Mouse (Mus musculus) brain, embryonic 18.5 days (tissue): ENCODE results near the gene Hephl1.
"Not testable (repeated sequence)": the region's sequence is repeated elsewhere in the genome, so short reads cannot be mapped to it uniquely, and the experiment has no call there.

Source experiments
- DNase-seq: peaks from one replicate; pipeline ENCODE4 v3.0.0-alpha.2; 2012; ENCODE audit warnings: low read depth, low spot score

The Hephl1 gene

DNA sequence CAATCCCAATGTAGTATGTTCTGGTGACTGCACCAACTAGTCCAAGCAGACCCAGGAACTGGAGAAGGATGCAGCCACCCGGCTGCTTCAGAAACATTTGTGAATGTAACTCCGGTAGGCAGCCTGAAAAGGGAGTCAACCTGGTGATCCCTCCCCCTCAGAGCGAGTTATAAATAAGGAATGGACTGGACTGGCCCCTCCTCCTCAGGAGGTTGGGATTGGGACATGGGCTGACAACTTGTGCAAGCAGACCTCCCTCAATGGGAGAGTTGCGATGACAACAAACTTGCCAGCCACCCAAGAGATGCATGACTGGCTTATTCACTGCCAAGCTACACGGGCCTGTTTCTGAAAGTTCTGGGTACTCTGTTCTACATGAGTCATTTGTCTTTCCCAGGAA, at the start of gene Hephl1:
Gene Hephl1 (minus strand): TSS at position 101 of the 400 bp plus-strand sequence.
- DNase-seq, result no peak

DNA sequence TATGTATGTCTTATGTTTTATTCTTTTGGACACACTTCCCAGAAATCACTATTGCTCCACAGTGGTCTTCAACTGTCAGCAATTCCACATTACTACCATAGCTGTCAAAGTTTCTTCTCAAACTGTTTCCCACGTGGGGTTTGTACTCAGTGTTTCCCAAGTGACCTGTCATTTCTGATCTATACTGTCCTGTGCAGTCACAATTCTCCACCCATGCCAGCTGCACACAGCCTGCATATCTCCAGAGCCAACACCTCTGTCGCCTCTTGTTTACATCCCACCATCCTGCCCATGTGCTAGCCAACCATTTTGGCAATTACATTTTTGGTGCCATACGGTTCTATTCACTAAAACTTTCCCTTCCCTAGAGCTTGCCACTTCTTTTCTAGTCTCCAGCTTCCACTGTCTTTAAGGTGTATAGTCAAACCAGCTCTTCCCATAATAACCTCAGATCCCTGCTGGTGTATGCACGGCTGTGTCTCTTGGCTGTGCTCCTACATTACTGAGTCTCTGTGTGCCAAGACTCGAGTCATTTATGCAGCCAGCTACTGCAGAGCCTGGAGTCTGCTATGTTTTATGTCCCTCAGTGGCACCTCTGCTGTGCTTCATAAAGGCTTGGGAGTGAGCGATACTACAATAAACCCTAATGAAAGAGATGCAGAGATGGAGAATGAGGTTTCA, 37.5 kb upstream of the Hephl1 start:
- DNase-seq, result no peak

DNA sequence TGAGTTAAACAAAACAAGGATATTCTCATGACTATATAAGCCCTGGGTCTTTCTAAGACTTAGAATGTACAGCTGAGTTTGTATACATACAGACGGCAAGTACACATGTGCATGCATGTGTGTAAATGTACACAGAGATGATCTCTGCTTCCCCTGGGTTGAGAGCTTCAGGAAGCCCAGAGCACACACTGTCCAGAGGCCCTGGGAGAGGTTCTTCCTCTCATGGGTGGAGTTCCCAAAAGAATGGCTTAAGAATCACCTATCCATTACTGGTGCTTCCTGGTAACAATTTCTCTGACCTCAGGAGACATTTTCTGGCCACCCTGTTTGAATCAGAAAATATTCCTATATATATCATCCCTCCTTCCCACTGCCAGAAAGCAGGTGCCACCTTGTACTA, 28.6 kb upstream of the Hephl1 start:
- DNase-seq, result no peak

DNA sequence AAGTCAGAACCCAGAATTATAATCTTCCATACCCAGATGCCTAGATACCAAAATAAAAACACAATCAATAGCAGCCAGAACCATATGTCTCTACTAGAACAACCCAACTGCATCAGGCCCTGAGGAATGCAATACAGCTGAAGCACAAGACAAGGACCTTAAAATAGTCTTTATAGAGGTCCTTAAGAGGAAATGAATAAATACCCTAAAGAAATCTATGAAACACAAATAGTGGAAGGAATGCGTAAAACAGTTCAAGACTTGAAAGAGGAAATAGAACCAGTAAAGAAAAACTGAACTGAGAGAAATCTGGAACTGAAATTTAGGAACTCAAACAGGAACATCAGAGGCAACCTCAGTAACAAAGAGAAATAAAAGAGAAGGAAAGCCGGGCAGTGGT, 14.0 kb upstream of the Hephl1 start:
- DNase-seq, result no peak

DNA sequence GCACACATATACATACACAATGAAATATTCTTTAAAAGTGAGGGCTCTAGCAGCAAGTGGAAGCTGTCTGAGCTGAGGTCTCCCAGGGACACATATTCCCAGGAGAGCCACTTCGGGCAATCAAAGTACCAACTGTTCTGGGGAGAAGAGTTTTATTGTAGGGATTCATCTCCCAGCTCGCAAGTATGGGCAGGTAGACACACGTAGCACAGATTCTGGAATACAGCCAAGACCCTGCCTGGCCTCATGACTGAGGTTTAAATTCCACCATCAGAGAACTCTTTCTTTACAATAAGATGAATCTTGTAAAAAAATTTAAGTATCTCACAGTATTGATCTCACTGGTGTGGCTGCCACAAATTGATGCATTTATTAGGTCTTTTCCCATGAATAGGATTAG, 10.5 kb upstream of the Hephl1 start:
- no peak for DNase-seq

DNA sequence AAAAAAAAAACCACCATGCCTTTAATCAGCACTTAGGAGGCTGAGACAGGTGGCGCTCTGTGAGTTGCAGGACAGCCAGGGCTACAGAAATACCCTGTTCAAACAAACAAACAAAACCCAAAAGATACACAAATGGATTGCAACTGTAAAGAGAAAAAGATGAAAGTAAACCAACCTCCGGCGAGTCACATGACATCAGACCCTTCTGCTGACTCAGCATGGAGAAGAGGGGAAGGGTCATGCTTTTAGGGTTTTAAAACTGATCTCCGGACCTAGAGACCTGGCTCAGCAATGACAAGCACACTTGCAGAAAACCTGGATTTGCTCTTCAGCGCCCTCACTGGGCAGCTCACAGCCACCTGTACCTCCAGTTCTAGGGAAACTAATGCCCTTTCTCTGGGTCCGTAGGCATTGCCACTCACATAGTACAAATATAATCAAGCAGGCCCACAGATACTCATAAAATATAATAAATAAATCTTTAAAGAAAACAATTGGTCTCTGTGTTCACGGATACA, 9.0 kb upstream of the Hephl1 start:
- DNase-seq, result no peak

DNA sequence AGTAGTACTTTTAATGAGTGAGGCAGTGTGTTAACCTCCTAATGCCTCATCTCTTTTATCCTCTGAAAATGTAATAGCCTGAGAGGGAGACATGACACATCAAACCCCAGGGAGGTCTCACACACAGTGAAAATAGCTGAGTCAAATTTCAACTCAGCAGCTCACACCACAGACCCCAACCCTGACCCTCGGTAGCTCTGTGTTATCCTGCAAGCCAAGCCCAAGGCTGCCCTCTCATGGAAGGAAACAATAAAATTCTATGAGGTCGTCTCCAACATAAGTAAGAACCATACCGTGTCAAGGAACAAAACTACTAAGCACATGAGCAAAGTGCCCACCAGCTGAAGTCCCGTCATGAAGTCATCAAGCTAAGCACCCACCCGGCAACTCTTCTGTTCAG, 8.3 kb upstream of the Hephl1 start:
- DNase-seq, result no peak

DNA sequence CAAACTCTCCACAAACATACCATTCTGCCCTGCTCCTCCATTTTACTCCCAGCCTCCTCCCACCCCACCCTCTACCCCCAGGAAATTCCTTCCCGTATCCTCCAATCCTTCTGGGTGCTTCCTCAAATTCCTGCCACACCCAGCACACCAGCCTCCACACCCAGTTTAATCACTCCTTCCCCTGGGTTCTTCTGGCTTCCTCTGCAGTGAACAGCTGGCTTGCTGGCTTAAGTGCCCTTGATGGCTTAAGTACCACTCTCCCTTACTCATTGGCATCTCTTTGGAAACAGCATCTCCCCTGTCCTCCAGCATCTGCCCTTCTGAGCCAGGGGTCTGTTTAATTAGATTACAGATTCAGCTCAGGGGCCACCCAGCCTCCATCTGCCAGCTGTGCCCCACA, 7.6 kb upstream of the Hephl1 start:
- DNase-seq, result no peak

DNA sequence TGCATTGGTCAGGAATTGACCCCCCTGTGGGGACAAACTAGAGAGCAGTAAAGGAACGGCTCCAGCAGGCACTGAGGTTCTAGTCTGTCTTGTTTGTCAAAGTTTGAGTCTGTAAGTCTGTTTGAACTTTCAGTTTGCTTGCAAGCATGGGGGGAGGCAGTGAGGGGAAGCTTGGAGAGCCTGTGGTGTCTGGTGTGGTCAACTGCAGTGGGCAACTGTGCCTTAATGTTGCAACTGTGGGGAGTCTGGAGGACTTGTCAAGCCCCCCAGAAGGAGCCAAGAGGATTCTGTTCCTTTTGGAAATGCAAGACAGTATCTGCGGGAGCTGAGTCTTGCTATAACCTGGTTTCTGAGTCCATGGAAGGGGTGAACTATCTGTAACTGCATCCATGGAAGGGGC, 4.3 kb upstream of the Hephl1 start:
- DNase-seq, result no peak

DNA sequence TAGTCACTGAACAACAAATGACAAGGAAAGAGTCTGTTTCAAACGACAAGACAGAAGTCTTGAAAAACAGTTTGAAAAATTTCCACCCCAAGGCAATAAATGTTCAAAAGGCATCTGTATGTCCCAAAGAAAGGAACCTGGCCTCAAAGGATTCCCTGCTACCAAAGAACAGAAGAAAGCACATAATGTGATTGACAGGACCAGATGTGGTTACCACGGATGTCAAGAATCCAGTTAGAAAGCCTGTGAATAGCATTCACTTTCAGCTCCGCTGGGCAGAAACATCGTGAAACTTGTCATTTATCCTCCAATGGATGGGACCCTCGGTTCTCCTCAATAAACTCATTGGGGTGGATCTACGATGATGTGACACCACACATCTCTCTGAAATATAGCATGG, 2.2 kb upstream of the Hephl1 start:
- no peak for DNase-seq

DNA sequence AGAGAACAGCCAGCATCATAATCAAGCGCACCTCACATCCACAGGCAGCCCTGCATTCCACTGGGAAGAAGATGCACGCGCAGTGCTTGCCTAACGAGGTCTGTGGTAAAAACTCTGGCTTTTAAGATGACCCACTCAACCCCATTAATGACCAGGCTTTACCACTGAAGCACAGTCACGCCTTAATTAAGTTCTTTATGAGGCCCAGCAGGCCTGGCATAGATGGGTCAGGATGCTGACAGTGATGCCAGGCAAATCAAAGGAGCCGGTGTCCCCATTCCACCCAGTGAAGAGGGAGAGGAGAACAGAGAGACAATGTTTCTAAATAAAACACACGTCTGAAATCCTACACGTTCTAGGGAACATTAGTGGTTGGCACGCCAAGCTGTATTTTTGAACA, 3.8 kb downstream of the Hephl1 start:
- DNase-seq, result no peak

DNA sequence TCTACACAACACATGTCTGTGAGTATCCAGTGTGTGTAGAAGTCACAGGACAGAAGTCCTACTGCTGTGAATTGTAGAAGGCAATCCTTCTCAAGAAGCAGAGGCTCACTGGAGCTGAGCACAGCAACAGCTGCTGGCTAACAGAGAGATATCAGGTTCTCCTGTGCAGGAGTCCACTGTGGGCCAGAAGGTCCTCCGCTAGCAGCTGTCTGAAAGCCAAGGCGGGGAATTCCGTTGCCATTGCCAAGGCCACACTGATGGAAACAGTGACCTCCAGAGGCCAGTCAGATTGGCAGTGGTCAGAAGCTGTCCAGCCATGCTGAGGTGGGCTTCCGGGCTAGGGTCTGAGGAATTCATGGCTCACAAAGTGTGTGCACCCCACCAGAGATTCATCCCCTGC, 6.8 kb downstream of the Hephl1 start:
- no peak for DNase-seq

DNA sequence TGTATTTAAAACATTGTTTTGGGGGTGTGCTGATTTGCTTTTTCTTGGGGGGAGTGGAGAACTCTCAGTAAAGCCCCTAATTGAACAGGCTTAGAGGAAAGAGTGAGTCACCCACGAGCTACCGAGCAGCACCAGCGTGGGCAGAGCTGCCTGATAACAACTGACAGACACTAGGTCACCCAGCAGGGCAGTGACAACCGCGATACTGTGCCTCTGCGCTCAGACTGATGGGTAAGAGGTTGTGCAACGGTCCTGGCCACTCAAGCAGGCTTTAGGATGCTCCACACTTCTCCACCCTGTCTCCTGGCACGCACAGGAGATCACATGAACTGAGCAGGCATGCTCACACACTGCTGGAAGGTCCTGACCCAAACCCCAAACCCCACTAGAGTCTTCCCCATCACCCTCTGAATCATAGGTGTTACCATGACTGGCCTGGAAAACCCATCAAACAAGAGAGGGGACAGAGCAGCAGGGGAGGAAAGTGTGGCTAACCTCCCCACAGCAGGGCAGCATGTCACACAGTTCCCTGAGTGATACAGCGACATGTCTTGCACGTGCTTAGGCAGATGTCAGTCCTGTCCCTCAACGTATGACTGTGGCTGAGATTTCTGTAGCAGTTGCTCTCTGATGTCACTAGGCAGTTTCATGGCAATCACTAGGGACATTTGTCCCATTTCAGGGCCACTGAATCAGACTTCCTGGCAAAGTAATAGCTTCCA, 8.2 kb downstream of the Hephl1 start:
- no peak for DNase-seq

DNA sequence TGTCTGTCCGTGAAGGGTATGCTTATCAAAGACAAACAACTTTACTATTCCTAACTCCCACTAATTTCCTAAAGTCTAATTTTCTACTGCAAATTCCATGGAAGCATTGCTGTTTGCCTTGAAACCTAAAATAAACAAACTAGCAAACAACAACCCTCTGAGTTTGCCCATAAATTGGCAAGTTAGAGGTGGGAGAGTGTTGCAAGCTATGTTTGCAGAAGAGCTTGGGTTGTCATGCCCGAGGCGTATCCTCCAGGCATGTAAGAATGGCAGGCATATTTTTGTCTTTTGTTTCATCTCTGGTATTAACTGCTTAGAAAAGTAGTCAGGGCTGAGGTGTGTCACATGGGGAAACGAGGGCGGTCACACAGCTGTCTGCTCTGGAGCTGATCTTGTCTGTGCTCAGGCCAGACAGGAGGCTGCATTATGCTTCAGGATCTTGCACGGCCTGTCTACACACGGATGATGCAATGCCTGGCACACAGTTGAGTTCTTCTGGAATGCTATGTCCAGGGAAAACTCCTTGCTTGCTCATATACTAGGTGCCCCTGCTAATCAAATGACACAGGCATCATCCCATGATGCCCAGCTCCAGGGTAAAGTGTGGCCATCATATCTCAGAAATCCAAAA, 10.3 kb downstream of the Hephl1 start:
- DNase-seq, result no peak

DNA sequence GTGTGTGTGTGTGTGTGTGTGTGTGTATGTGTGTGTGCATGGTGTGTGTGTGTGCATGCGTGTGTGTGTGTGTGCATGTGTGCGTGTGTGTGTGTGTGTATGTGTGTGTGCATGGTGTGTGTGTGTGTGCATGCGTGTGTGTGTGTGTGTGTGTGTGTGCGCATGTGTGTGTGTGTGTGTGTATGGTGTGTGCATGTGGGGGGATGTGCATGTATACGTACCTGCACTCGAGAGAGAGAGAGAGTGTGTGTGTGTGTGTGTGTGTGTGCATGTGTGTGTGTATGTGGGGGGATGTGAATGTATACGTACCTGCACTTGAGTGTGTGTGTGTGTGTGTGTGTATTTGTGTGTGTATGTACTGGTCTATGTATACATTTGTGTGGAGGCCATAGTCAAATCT, 13.5 kb downstream of the Hephl1 start:
- not testable (repeated sequence) for DNase-seq

DNA sequence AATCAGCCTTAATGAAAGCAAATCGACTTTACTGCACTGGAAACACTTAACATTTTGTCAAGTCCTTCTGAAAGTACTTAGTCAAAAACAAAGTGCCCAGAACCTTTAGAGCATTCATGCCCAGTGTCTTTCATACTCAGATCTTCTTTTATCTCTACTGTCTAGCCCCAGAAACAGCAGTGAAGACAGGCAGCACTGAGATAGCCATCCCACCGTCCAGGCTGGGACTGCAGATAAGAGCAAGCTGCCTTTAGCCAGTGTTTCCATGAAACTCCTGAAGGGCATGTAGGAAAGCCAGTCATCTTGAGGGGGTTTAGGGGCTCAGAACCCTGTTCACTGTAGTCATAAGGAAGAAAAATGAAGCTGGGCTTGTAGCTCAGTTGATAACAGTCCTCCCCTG, 14.7 kb downstream of the Hephl1 start:
- no peak for DNase-seq

DNA sequence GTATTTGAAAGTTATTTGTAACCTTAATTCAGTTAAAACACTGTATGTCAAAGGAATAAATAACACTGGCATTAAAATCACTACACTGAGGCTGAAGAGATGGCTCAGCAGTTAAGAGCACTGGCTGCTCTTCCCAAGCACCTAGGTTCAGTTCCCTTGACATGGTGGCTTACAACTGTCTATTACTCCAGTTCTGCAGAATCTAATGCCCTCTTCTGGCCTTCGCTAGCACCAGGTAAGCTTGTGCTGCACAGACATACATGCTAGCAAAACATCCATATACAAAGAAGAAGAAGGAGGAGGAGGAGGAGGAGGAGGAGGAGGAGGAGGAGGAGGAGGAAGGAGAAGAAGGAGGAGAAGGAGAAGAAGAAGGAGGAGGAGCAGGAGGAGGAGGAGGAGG, 15.7 kb downstream of the Hephl1 start:
- no peak for DNase-seq

DNA sequence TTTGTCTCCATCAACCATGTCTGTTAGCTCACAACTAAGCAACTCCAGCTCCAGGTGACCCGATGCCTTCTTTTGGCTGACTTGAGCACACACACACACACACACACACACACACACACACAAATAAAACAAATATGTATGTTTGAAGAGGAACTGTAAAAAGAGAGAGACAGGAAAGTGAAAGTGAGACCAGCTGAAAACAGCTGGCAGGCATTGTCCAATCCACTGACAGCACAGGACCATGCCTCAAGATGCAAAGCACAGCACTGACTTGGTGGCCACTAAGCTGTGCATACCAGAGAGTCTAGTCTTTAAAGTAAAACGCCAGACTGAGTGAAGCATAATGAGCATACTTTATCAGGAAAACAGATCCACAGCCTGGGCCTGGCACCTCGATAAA, 16.7 kb downstream of the Hephl1 start:
- no peak for DNase-seq

DNA sequence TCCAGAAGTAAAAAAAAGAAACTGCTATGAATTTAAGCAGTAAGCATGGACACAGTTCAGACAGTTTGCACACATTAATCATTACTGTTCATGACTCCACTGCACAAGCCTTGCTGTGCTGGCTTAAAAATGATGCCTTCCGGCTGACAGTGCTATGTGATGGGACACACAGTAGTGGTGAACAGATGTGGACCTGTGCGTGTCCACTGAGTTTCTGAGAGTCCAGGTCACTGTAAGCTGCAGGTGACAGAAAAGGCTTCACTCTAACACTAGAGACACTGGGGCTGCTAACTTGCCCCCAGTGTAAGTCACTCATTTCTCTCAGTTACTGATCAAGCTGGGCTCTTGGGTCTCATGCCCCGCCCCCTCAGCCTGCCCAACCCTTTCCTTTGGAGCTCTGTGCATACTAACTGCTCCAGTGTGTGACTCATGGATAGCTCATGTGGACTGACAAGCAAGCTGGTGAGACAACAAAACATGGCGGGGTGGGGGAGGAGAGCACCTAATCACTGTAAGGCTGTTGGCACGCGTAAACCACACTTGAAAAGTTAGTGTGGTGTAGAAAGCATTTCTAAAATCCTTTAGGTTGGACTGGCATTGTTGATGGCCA, 43.1 kb downstream of the Hephl1 start:
- no peak for DNase-seq

DNA sequence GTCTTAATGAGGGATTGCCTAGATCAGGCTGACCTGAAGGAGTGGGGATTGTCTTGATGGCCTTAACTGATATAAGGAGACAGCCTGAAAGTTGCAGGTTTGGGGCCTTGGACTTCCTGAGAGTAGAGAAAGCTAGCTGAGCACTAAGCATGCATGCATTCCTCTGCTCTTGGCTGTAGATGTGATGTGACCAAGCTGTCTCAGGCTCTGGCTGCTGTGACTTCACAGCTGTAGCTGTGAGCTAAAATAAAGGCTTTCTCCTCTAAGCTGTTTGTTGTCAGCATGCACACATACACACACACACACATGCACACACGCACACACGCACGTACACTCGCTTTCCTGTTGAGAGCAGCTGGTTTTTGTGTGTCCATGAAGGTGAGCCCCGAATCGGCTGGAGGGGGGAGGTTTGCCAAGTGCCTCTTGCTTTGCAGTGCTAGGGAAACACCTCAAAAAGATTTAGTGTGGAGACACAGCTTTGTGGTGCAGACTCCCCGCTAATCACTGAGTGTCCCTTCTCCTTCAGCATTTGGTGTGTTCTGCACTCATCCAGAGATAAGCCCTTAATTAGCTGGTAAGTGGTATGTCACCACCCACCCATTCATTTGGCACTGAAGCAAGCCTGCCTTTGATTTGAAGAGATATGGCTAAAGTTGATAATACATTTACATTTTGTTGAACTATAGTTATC, 43.8 kb downstream of the Hephl1 start:
- DNase-seq, result no peak

DNA sequence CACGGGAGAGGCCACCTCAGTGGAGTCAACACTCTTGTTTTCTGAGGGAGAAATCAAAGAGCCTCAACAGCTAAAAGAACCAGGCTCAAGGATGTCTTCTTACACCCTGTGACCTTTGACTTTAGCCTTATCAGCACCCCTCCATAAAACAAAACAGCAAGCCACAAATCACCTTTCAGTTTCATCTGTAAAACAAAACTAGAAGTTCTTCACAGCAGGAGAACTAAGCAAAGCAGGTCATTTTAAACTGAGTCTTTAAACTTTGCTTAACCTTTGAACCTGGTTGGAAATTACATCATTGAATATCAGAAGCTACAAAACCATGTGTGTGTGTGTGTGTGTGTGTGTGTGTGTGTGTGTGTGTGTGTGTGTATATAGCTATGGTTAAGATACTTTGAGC, 47.7 kb downstream of the Hephl1 start:
- no peak for DNase-seq

DNA sequence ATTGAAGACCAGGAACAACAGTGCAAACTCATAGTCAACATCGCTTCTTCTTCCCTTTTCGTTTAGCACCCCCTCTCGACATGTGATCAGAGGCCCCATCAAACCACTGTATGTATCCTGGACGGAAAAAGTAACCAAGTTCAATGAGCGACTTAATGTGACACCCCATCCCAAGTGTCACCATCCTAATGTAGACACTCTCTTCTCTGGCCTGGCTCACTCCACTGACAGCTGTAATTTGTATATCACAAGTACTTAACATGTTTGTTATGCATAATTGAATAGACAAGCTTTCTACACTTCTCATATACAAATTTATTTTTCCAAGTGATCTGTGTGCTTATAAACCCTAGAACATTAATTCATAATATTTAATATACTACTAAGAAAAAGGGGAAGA, 51.1 kb downstream of the Hephl1 start:
- DNase-seq, result no peak
